Mouse (Mus musculus) embryonic facial prominence, embryonic 11.5 days (tissue): ENCODE results near the gene Lst1. TPM values are rescaled to one million over a fixed set of nuclear protein-coding genes. Genes with fewer than 3 reads are reported as not detected.

Source experiments
- ATAC-seq: fragments of 200-750 bp; cut with Nextera tagmentation; replicated peaks from 2 replicates; pipeline ENCODE4 v1.8.0; 2017; ENCODE audit warnings: low read depth; ENCODE audit not compliant: insufficient number of reproducible peaks, low FRiP score, low TSS enrichment
- DNase-seq: peaks from one replicate; pipeline ENCODE4 v3.0.0-alpha.2; 2015; ENCODE audit warnings: low spot score
- H3K27ac ChIP-seq: fragments of 300-500 bp; sonication (generic); replicated peaks from 2 replicates; pipeline ENCODE4 v1.5.1; 2014; ENCODE audit warnings: mild to moderate bottlenecking, low read depth, low read length, control low read depth
- H3K27me3 ChIP-seq: fragments of 300-500 bp; sonication (generic); 2 replicates; pipeline ENCODE4 v1.6.1; 2014; ENCODE audit warnings: mild to moderate bottlenecking, low read length, moderate library complexity, mixed read lengths; ENCODE audit not compliant: control insufficient read depth, insufficient read depth
- H3K36me3 ChIP-seq: fragments of 300-500 bp; sonication (generic); replicated peaks from 2 replicates; pipeline ENCODE4 v1.6.1; 2014; ENCODE audit warnings: low read depth, mild to moderate bottlenecking, low read length, moderate library complexity, mixed read lengths; ENCODE audit not compliant: control insufficient read depth, insufficient read depth
- H3K4me1 ChIP-seq: fragments of 300-500 bp; sonication (generic); 2 replicates; pipeline ENCODE4 v1.6.1; 2014; ENCODE audit warnings: low read length, mixed read lengths; ENCODE audit not compliant: control insufficient read depth, insufficient read depth
- H3K4me2 ChIP-seq: fragments of 300-500 bp; sonication (generic); 2 replicates; pipeline ENCODE4 v1.6.1; 2014; ENCODE audit warnings: low read depth, mild to moderate bottlenecking, control low read depth, low read length, moderate library complexity
- H3K4me3 ChIP-seq: fragments of 300-500 bp; sonication (generic); 2 replicates; pipeline ENCODE4 v1.5.1; 2014; ENCODE audit warnings: low read depth, low read length, control low read depth
- H3K9ac ChIP-seq: fragments of 300-500 bp; sonication (generic); replicated peaks from 2 replicates; pipeline ENCODE4 v1.6.1; 2014; ENCODE audit warnings: mild to moderate bottlenecking, control low read depth, low read length
- H3K9me3 ChIP-seq: fragments of 300-500 bp; sonication (generic); replicated peaks from 2 replicates; pipeline ENCODE4 v1.6.1; 2016; ENCODE audit warnings: mild to moderate bottlenecking, low read length, inconsistent platforms, mixed read lengths; ENCODE audit not compliant: control insufficient read depth
- WGBS: fragments of 180-500 bp; shearing (Covaris S2); extraction: QIAGEN DNeasy Blood & Tissue Kit; methylation state at CpG from one replicate; pipeline ENCODE4 v1.1.7; 2014; 5-methylcytosine and 5-hydroxymethylcytosine counted together
- polyA plus RNA-seq: library from polyadenylated mRNA; unstranded; fragments of >200 nt; fragmentation: Nextera tagmentation; extraction: Ambion mirVana; gene quantifications from 2 replicates; pipeline ENCODE4 v1.2.1, GENCODE M21; 2014

Gene Lst1
- polyA plus RNA-seq, 1 experiment from 2014 or later, result 3.8 TPM

DNA sequence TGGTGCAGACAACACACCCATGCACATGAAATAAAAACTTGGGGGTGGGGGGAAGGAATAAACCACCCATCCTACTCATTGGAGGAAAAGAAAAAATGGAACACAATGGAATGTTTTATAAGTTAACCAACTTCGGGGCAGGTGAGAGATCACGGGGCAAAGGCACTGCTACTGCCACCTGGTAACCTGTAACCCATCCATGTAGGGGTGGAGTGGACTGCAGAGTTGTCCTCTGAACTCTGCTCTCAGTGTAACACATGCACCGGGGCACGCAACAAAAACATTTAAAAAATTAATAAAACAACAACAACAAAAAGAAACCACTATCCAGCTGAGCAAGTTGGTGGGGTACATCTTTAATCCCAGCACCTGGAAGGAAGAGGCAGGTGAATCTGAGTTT is 36.1 kb downstream of the Lst1 start:
- DNase-seq (no peak), ATAC-seq (no peak)
- 97% methylated on average over 4 of the region's 4 CpGs for WGBS
- 0 out of 2 replicates have a peak, but pooled peaks cover 3% of the 10 kb centered on the region for H3K4me1 ChIP-seq
- no peak overlapping the region for H3K4me2 ChIP-seq
- H3K4me3 ChIP-seq, result no peak overlapping the region
- peaks cover 73% of the 10 kb centered on the region for H3K36me3 ChIP-seq
- H3K27me3 ChIP-seq, result no peaks in the 10 kb centered on the region
- no peaks in the 10 kb centered on the region for H3K9me3 ChIP-seq
- H3K27ac ChIP-seq, result no peak overlapping the region
- H3K9ac ChIP-seq, result no peak overlapping the region

- Histone ChIP-seq H3K36me3 (peaks cover 64% of the 10 kb centered on the region), H3K4me3 (no peak overlapping the region), H3K4me1 (no peaks in the 10 kb centered on the region), H3K27ac (no peak overlapping the region), H3K9ac (no peak overlapping the region), H3K27me3 (no peaks in the 10 kb centered on the region), H3K9me3 (no peaks in the 10 kb centered on the region), H3K4me2 (no peak overlapping the region)
- WGBS, result 69% methylated on average over 5 of the region's 5 CpGs
- DNase-seq (peak; percentile 22), ATAC-seq (no peak)
Measured at GRCm38 (mm10) chr17:35147922-35148639, 40.2 kb downstream of the Lst1 start.

DNA sequence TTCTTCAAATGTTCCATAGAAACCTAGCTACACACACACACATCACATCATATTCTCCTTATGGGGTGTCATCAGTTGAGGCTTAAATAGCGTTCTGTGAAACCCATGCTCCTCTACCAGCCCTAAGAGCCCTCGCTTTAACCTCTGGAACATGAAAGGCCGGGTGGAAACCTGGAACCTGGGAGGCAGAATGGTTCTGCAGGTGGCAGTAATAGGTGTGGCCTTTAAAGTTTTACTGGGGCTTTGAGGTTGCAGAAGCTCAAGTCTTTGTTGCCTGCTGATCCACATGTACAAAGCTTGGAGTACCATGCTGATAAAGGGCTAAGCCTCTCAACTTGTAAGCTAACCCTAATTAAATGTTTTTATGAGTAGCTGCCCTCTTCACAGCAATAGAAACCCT is 40.9 kb downstream of the Lst1 start:
- 55% methylated on average over 3 of the region's 3 CpGs for WGBS

GRCm38 (mm10) chr17:35146139-35146538 is 42.1 kb downstream of the Lst1 start:
- no peak for ATAC-seq
- peaks cover 70% of the 10 kb centered on the region for H3K36me3 ChIP-seq
- 92% methylated on average over 5 of the region's 5 CpGs for WGBS

More for the DNA sequence above, 40.9 kb downstream of the Lst1 start:
- Histone ChIP-seq H3K4me1 (no peaks in the 10 kb centered on the region), H3K36me3 (peaks cover 67% of the 10 kb centered on the region), H3K9ac (no peak overlapping the region), H3K4me2 (no peak overlapping the region), H3K27me3 (no peaks in the 10 kb centered on the region), H3K9me3 (no peaks in the 10 kb centered on the region), H3K27ac (no peak overlapping the region), H3K4me3 (no peak overlapping the region)
- ATAC-seq (no peak), DNase-seq (no peak)

DNA sequence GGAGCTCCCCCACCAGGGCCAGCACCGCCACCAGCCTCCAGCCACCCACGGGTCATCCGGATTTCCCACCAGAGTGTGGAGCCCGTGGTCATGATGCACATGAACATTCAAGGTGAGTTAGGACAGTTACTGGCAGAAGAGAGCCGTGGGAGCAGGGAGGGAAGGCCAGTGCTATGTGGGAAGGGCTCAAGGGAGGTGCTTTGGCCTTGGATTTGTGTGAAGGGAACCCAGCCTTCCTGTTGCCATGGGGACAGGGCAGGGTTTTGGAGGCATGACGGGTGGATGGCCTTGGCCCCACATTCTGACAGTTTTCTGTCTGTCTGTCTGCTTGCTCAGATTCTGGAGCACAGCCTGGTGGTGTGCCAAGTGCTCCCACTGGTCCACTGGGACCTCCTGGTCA is 46.3 kb downstream of the Lst1 start:
- ATAC-seq, result no peak
- no peak for DNase-seq

More at GRCm38 (mm10) chr17:35146139-35146538, 42.1 kb downstream of the Lst1 start:
- H3K4me2 ChIP-seq, result no peak overlapping the region
- no peak overlapping the region for H3K9ac ChIP-seq
- no peaks in the 10 kb centered on the region for H3K27me3 ChIP-seq
- no peak for DNase-seq
- H3K9me3 ChIP-seq, result no peaks in the 10 kb centered on the region
- H3K4me3 ChIP-seq, result no peak overlapping the region
- H3K27ac ChIP-seq, result no peak overlapping the region
- no peaks in the 10 kb centered on the region for H3K4me1 ChIP-seq

DNA sequence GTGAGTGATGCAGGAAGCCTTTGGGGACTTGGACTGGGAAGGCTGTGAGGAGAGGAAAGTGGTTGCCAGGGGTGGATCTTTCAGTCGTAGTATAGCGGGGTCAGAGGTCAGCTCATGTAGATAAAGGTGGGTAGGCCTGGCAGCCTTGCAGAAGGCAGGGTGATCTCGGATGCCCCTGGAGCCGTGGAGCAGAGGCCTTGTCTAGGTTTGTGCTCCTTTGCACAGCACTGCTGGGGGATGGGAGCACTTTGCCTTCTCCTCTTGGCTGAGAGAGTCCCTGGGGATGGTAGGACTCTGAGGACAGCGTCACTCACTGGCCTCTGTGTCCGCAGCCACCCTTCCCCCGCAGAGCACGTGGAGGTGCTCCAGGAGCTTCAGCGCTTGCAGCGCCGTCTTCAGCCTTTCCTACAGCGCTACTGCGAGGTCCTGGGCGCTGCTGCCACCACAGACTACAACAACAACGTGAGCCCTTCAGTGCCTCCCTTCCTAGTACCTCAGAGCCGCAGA is 47.7 kb downstream of the Lst1 start:
- DNase-seq, result no peak
- 83% methylated on average over 16 of the region's 16 CpGs for WGBS
- H3K9me3 ChIP-seq, result no peaks in the 10 kb centered on the region
- no peaks in the 10 kb centered on the region for H3K27me3 ChIP-seq
- peaks cover 54% of the 10 kb centered on the region for H3K36me3 ChIP-seq
- no peaks in the 10 kb centered on the region for H3K4me1 ChIP-seq
- no peak overlapping the region for H3K4me3 ChIP-seq
- no peak overlapping the region for H3K4me2 ChIP-seq
- H3K27ac ChIP-seq, result no peak overlapping the region
- no peak for ATAC-seq
- no peak overlapping the region for H3K9ac ChIP-seq

More for the DNA sequence above, 46.3 kb downstream of the Lst1 start:
- Histone ChIP-seq H3K27ac (no peak overlapping the region), H3K36me3 (peaks cover 62% of the 10 kb centered on the region), H3K4me3 (no peak overlapping the region), H3K4me1 (no peaks in the 10 kb centered on the region), H3K27me3 (no peaks in the 10 kb centered on the region), H3K9ac (no peak overlapping the region), H3K4me2 (no peak overlapping the region), H3K9me3 (no peaks in the 10 kb centered on the region)
- 90% methylated on average over 6 of the region's 6 CpGs for WGBS

GRCm38 (mm10) chr17:35139269-35139668 is 49.0 kb downstream of the Lst1 start:
- Histone ChIP-seq H3K4me2 (no peak overlapping the region), H3K27me3 (no peaks in the 10 kb centered on the region), H3K4me3 (no peak overlapping the region), H3K27ac (no peak overlapping the region), H3K4me1 (no peaks in the 10 kb centered on the region), H3K36me3 (peaks cover 43% of the 10 kb centered on the region), H3K9ac (no peak overlapping the region), H3K9me3 (no peaks in the 10 kb centered on the region)
- no peak for ATAC-seq
- DNase-seq, result no peak
- WGBS, result 93% methylated on average over 3 of the region's 3 CpGs

- DNase-seq (no peak), ATAC-seq (peak; percentile 61)
Measured at GRCm38 (mm10) chr17:35135591-35136320, 52.5 kb downstream of the Lst1 start.

More at GRCm38 (mm10) chr17:35135591-35136320, 52.5 kb downstream of the Lst1 start:
- peak overlapping the region; percentile 85 for H3K27ac ChIP-seq
- H3K4me3 ChIP-seq, result peak overlapping the region; percentile 83
- H3K4me2 ChIP-seq, result peak overlapping the region; percentile 81
- H3K9ac ChIP-seq, result peak overlapping the region; percentile 86
- no peaks in the 10 kb centered on the region for H3K9me3 ChIP-seq
- no peaks in the 10 kb centered on the region for H3K4me1 ChIP-seq
- under 1% methylated on average over 34 of the region's 43 CpGs for WGBS
- H3K36me3 ChIP-seq, result peaks cover 11% of the 10 kb centered on the region
- H3K27me3 ChIP-seq, result no peaks in the 10 kb centered on the region
